Mouse (Mus musculus) ES-Bruce4 (cell line): ENCODE results near the gene Zfp933.

Source experiments
- CTCF ChIP-seq: IDR thresholded peaks from one replicate; pipeline ENCODE4 v1.8.1; 2011; ENCODE audit warnings: low read depth, low read length
- EP300 ChIP-seq: IDR thresholded peaks from 2 replicates; pipeline ENCODE4 v1.6.1; 2011; ENCODE audit warnings: low read depth, low read length; ENCODE audit not compliant: insufficient read depth
- POLR2A ChIP-seq: IDR thresholded peaks from one replicate; pipeline ENCODE4 v1.8.1; 2011; ENCODE audit warnings: low read length; ENCODE audit not compliant: insufficient read depth

- TF ChIP-seq CTCF (no peak), POLR2A (no peak), EP300 (no peak)
These were observed 48.2 kb upstream of the Zfp933 start for GRCm38 (mm10) chr4:147896411-147896810.
